Mouse (Mus musculus) lung, embryonic 14.5 days (tissue): ENCODE measurements at regions not wholly inside any gene's neighbourhood (a gene's known extent, or its start where the extent isn't known, plus 50 kb on each side); places are given as distances from the start of the nearest gene placed in this dataset.
"Not testable (repeated sequence)": the region's sequence is repeated elsewhere in the genome, so short reads cannot be mapped to it uniquely, and the experiment has no call there.

Experiments
- ATAC-seq: fragments of 200-750 bp; cut with Nextera tagmentation; 2 replicates; pipeline ENCODE4 v1.8.0; 2017; ENCODE audit warnings: mild to moderate bottlenecking, moderate TSS enrichment, moderate library complexity; ENCODE audit not compliant: insufficient read depth
- DNase-seq: peaks from one replicate; pipeline ENCODE4 v3.0.0-alpha.2; 2015
- H3K27ac ChIP-seq: fragments of 300-500 bp; sonication (generic); 2 replicates; pipeline ENCODE4 v1.5.1; 2014; ENCODE audit warnings: low read depth, mild to moderate bottlenecking, moderate library complexity
- H3K27me3 ChIP-seq: fragments of 300-500 bp; sonication (generic); 2 replicates; pipeline ENCODE4 v1.6.1; 2014; ENCODE audit warnings: low read length, control low read depth; ENCODE audit not compliant: insufficient read depth
- H3K36me3 ChIP-seq: fragments of 300-500 bp; sonication (generic); 2 replicates; pipeline ENCODE4 v1.6.1; 2014; ENCODE audit warnings: control low read depth; ENCODE audit not compliant: insufficient read depth
- H3K4me1 ChIP-seq: fragments of 300-500 bp; sonication (generic); 2 replicates; pipeline ENCODE4 v1.6.1; 2014; ENCODE audit warnings: antibody characterized with exemption, control low read depth; ENCODE audit not compliant: insufficient read depth
- H3K4me2 ChIP-seq: fragments of 300-500 bp; sonication (generic); 2 replicates; pipeline ENCODE4 v1.6.1; 2014; ENCODE audit warnings: mild to moderate bottlenecking
- H3K4me3 ChIP-seq: fragments of 300-500 bp; sonication (generic); 2 replicates; pipeline ENCODE4 v1.5.1; 2014; ENCODE audit warnings: low read depth, low read length
- H3K9ac ChIP-seq: fragments of 300-500 bp; sonication (generic); 2 replicates; pipeline ENCODE4 v1.6.1; 2014
- H3K9me3 ChIP-seq: fragments of 300-500 bp; sonication (generic); 2 replicates; pipeline ENCODE4 v1.6.1; 2016; ENCODE audit warnings: low read depth, low read length, control low read depth
- CTCF ChIP-seq: IDR thresholded peaks from 2 replicates; pipeline ENCODE4 v1.5.1; 2016; ENCODE audit warnings: antibody characterized with exemption, low read depth
- WGBS: fragments of 180-500 bp; shearing (Covaris S2); extraction: QIAGEN DNeasy Blood & Tissue Kit; methylation state at CpG from one replicate; pipeline ENCODE4 v1.1.7; 2014; 5-methylcytosine and 5-hydroxymethylcytosine counted together

- ATAC-seq (no peak), DNase-seq (no peak)
- Histone ChIP-seq H3K27ac (no peak overlapping the region), H3K4me3 (no peak overlapping the region), H3K36me3 (no peaks in the 10 kb centered on the region), H3K4me1 (no peaks in the 10 kb centered on the region), H3K9me3 (no peaks in the 10 kb centered on the region), H3K4me2 (no peak overlapping the region), H3K27me3 (no peaks in the 10 kb centered on the region), H3K9ac (no peak overlapping the region)
- 39% methylated on average over 6 of the region's 6 CpGs for WGBS
- no peak for TF ChIP-seq CTCF
Measured at GRCm38 (mm10) chr17:83061843-83062242, 153.2 kb upstream of the Pkdcc start.

- Histone ChIP-seq H3K4me3 (no peak overlapping the region), H3K9me3 (no peaks in the 10 kb centered on the region), H3K9ac (no peak overlapping the region), H3K27ac (no peak overlapping the region), H3K4me1 (no peaks in the 10 kb centered on the region), H3K36me3 (no peaks in the 10 kb centered on the region), H3K27me3 (no peaks in the 10 kb centered on the region), H3K4me2 (no peak overlapping the region)
- WGBS = 40% methylated on average over 4 of the region's 4 CpGs
- no peak for DNase-seq
- ATAC-seq = 0 out of 2 replicates have a peak, but pooled peaks have one; percentile 42
- TF ChIP-seq CTCF = no peak
Measured at GRCm38 (mm10) chr17:83063848-83064247, 151.2 kb upstream of the Pkdcc start.

- not testable (repeated sequence) for H3K4me1 ChIP-seq, H3K27ac ChIP-seq, ATAC-seq, H3K4me2 ChIP-seq, H3K9me3 ChIP-seq, H3K4me3 ChIP-seq, H3K27me3 ChIP-seq, H3K9ac ChIP-seq, DNase-seq, H3K36me3 ChIP-seq
- WGBS = 29% methylated on average over 12 of the region's 12 CpGs
Measured at GRCm38 (mm10) chr17:83064376-83064775, 150.7 kb upstream of the Pkdcc start.

GRCm38 (mm10) chr17:83069246-83069645 is 145.8 kb upstream of the Pkdcc start:
- no peak for DNase-seq

GRCm38 (mm10) chr17:83071746-83072145 is 143.3 kb upstream of the Pkdcc start:
- Histone ChIP-seq H3K9me3 (no peaks in the 10 kb centered on the region), H3K9ac (no peak overlapping the region), H3K4me3 (no peak overlapping the region), H3K4me2 (no peak overlapping the region), H3K36me3 (no peaks in the 10 kb centered on the region), H3K4me1 (peaks cover 7% of the 10 kb centered on the region; the same call in 1 of the 2 replicates), H3K27me3 (no peaks in the 10 kb centered on the region), H3K27ac (no peak overlapping the region)
- WGBS = 44% methylated on average over 6 of the region's 6 CpGs
- DNase-seq = no peak
- peak; percentile 53 for ATAC-seq
- TF ChIP-seq CTCF = no peak

More at GRCm38 (mm10) chr17:83069246-83069645, 145.8 kb upstream of the Pkdcc start:
- H3K9me3 ChIP-seq = no peaks in the 10 kb centered on the region
- H3K4me1 ChIP-seq = peaks cover 7% of the 10 kb centered on the region; the same call in 1 of the 2 replicates
- H3K4me3 ChIP-seq = no peak overlapping the region
- H3K27me3 ChIP-seq = no peaks in the 10 kb centered on the region
- 53% methylated on average over 4 of the region's 4 CpGs for WGBS
- ATAC-seq = no peak
- no peak overlapping the region for H3K9ac ChIP-seq
- H3K27ac ChIP-seq = no peak overlapping the region
- no peak overlapping the region for H3K4me2 ChIP-seq
- TF ChIP-seq CTCF = no peak
- no peaks in the 10 kb centered on the region for H3K36me3 ChIP-seq

- no peaks in the 10 kb centered on the region for H3K36me3 ChIP-seq
- H3K4me1 ChIP-seq = peaks cover 7% of the 10 kb centered on the region; the same call in 1 of the 2 replicates
- H3K27ac ChIP-seq = peak overlapping the region; percentile 48; the same call in 1 of the 2 replicates
- no peak overlapping the region for H3K4me3 ChIP-seq
- no peaks in the 10 kb centered on the region for H3K9me3 ChIP-seq
- no peaks in the 10 kb centered on the region for H3K27me3 ChIP-seq
- ATAC-seq = peak; percentile 76
- no peak overlapping the region for H3K4me2 ChIP-seq
- peak; percentile 82 for DNase-seq
- H3K9ac ChIP-seq = no peak overlapping the region
- WGBS = 28% methylated on average over 4 of the region's 4 CpGs
- no peak for TF ChIP-seq CTCF
Measured at GRCm38 (mm10) chr17:83072175-83072574, 142.9 kb upstream of the Pkdcc start.

GRCm38 (mm10) chr17:83074893-83075292 is 140.2 kb upstream of the Pkdcc start:
- no peak for ATAC-seq
- 43% methylated on average over 5 of the region's 5 CpGs for WGBS
- no peak overlapping the region for H3K27ac ChIP-seq
- no peak overlapping the region for H3K4me2 ChIP-seq
- H3K4me1 ChIP-seq = peaks cover 20% of the 10 kb centered on the region
- no peaks in the 10 kb centered on the region for H3K27me3 ChIP-seq
- no peak overlapping the region for H3K4me3 ChIP-seq
- peak; percentile 59 for DNase-seq
- H3K36me3 ChIP-seq = no peaks in the 10 kb centered on the region
- no peaks in the 10 kb centered on the region for H3K9me3 ChIP-seq
- TF ChIP-seq CTCF = no peak
- H3K9ac ChIP-seq = no peak overlapping the region
